Mouse (Mus musculus): ENCODE measurements at regions not wholly inside any gene's neighbourhood (a gene's known extent, or its start where the extent isn't known, plus 50 kb on each side); places are given as distances from the start of the nearest gene placed in this dataset.

DNA sequence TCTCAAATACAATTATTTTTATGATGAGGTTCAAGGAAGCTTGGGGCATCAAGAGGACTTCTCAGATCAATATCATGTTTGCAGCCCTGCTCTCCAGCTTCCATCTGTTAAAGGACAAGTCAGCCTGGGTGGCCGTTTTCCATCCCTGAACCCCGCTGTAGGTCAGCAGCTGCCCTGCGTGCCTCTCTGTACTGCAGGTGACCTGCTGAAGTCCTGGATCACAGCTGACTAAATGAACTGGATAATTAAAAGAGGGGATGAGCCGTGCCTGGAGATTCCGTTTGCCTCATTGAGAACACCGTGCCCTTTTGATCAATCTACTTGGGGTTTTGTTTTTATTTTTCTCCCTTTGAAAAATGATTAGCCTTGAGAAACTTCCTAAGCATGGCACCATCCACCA lies 221.2 kb upstream of the Ppargc1a start:
- TF ChIP-seq EP300 (IDR thresholded peaks at IDR 0.05; ENCODE audit: low read depth) (no peak), CTCF (IDR thresholded peaks at IDR 0.05; ENCODE audit: low read depth) (no peak)
